Mouse (Mus musculus): ENCODE measurements around the gene Gm11042. TPM values are rescaled to one million over a fixed set of nuclear protein-coding genes. Genes with fewer than 3 reads are reported as not detected.

Gene Gm11042
- polyA plus RNA-seq, 1 experiment from 2014 or later = not detected

- 31% methylated on average over 15 of the region's 15 CpGs for WGBS
- peaks cover 20% of the 10 kb centered on the region for H3K4me1 ChIP-seq (replicated peaks; ENCODE audit: control insufficient read depth, insufficient read depth, low read length)
- ATAC-seq = peak; percentile 73
- no peaks in the 10 kb centered on the region for H3K27me3 ChIP-seq (replicated peaks; ENCODE audit: control insufficient read depth, insufficient read depth, low read length)
- H3K9ac ChIP-seq (replicated peaks; ENCODE audit: low read depth, low read length) = no peak overlapping the region; the same call in 1 of the 2 replicates
- H3K4me3 ChIP-seq (replicated peaks; ENCODE audit: low read length) = no peak overlapping the region
- no peaks in the 10 kb centered on the region for H3K36me3 ChIP-seq (ENCODE audit: control insufficient read depth, insufficient read depth)
- peak overlapping the region; percentile 35 for H3K4me2 ChIP-seq (ENCODE audit: low read length)
- peak overlapping the region; percentile 71 for H3K27ac ChIP-seq (ENCODE audit: low read length)
- H3K9me3 ChIP-seq (ENCODE audit: control insufficient read depth, low read length) = no peaks in the 10 kb centered on the region
Measured at GRCm38 (mm10) chr12:74268644-74269285, 47.4 kb downstream of the Gm11042 start.

GRCm38 (mm10) chr12:74267049-74267448 lies 49.1 kb downstream of the Gm11042 start:
- 93% methylated on average over 4 of the region's 4 CpGs for WGBS
- Histone ChIP-seq H3K9me3 (ENCODE audit: control insufficient read depth, low read length) (no peaks in the 10 kb centered on the region), H3K4me1 (replicated peaks; ENCODE audit: control insufficient read depth, insufficient read depth, low read length) (peaks cover 20% of the 10 kb centered on the region), H3K9ac (replicated peaks; ENCODE audit: low read depth, low read length) (no peak overlapping the region), H3K4me3 (replicated peaks; ENCODE audit: low read length) (no peak overlapping the region), H3K27ac (ENCODE audit: low read length) (no peak overlapping the region), H3K36me3 (ENCODE audit: control insufficient read depth, insufficient read depth) (no peaks in the 10 kb centered on the region), H3K4me2 (ENCODE audit: low read length) (no peak overlapping the region), H3K27me3 (replicated peaks; ENCODE audit: control insufficient read depth, insufficient read depth, low read length) (no peaks in the 10 kb centered on the region)
- no peak for ATAC-seq

All from forebrain, embryonic 16.5 days (tissue).